Mouse (Mus musculus): Measurements from ENCODE around the gene Efcab3. TPM values are rescaled to one million over a fixed set of nuclear protein-coding genes. Genes with fewer than 3 reads are reported as not detected.

The Efcab3 gene
- polyA plus RNA-seq, 1 experiment, result not detected

GRCm38 (mm10) chr11:105159673-105160360 lies 96.4 kb downstream of the Efcab3 start:
- H3K27me3 ChIP-seq (ENCODE audit: control insufficient read depth, insufficient read depth, low read length), result no peaks in the 10 kb centered on the region
- no peak for DNase-seq
- no peak overlapping the region for H3K4me3 ChIP-seq (ENCODE audit: control insufficient read depth, insufficient read depth, low read length)
- H3K4me1 ChIP-seq (replicated peaks; ENCODE audit: control insufficient read depth, insufficient read depth, low read length), result 0 out of 2 replicates have a peak, but pooled peaks cover 2% of the 10 kb centered on the region
- WGBS, result 86% methylated on average over 6 of the region's 6 CpGs
- H3K36me3 ChIP-seq (ENCODE audit: control insufficient read depth, insufficient read depth, low read length), result no peaks in the 10 kb centered on the region
- no peak for TF ChIP-seq CTCF (IDR thresholded peaks at IDR 0.05; ENCODE audit: borderline replicate concordance, control insufficient read depth, extremely low read depth, insufficient read depth, low read length, poor library complexity)
- no peak for TF ChIP-seq POLR2A (IDR thresholded peaks at IDR 0.05; ENCODE audit: control insufficient read depth, extremely low read depth, insufficient read depth, low read length, poor library complexity)
- no peak overlapping the region for H3K27ac ChIP-seq (ENCODE audit: control insufficient read depth, insufficient read depth, low read length)

- H3K4me1 ChIP-seq (replicated peaks; ENCODE audit: control insufficient read depth, insufficient read depth, low read length), result no peaks in the 10 kb centered on the region
- no peaks in the 10 kb centered on the region for H3K36me3 ChIP-seq (ENCODE audit: control insufficient read depth, insufficient read depth, low read length)
- no peak overlapping the region for H3K4me3 ChIP-seq (ENCODE audit: control insufficient read depth, insufficient read depth, low read length)
- TF ChIP-seq CTCF (IDR thresholded peaks at IDR 0.05; ENCODE audit: borderline replicate concordance, control insufficient read depth, extremely low read depth, insufficient read depth, low read length, poor library complexity) (no peak), POLR2A (IDR thresholded peaks at IDR 0.05; ENCODE audit: control insufficient read depth, extremely low read depth, insufficient read depth, low read length, poor library complexity) (no peak)
- DNase-seq, result no peak
- WGBS, result 98% methylated on average over 2 of the region's 2 CpGs
- no peak overlapping the region for H3K27ac ChIP-seq (ENCODE audit: control insufficient read depth, insufficient read depth, low read length)
- H3K27me3 ChIP-seq (ENCODE audit: control insufficient read depth, insufficient read depth, low read length), result no peaks in the 10 kb centered on the region
Observed at GRCm38 (mm10) chr11:105161411-105161810, 98.0 kb downstream of the Efcab3 start.

GRCm38 (mm10) chr11:105164516-105165510 lies 101.4 kb downstream of the Efcab3 start:
- DNase-seq, result no peak
- H3K4me3 ChIP-seq (ENCODE audit: control insufficient read depth, insufficient read depth, low read length), result no peak overlapping the region

GRCm38 (mm10) chr11:105166780-105167179 lies 103.4 kb downstream of the Efcab3 start:
- no peaks in the 10 kb centered on the region for H3K36me3 ChIP-seq (ENCODE audit: control insufficient read depth, insufficient read depth, low read length)
- 93% methylated on average over 10 of the region's 10 CpGs for WGBS
- no peak for DNase-seq
- H3K27me3 ChIP-seq (ENCODE audit: control insufficient read depth, insufficient read depth, low read length), result no peaks in the 10 kb centered on the region
- no peaks in the 10 kb centered on the region for H3K4me1 ChIP-seq (replicated peaks; ENCODE audit: control insufficient read depth, insufficient read depth, low read length)
- TF ChIP-seq CTCF (IDR thresholded peaks at IDR 0.05; ENCODE audit: borderline replicate concordance, control insufficient read depth, extremely low read depth, insufficient read depth, low read length, poor library complexity), result no peak
- no peak for TF ChIP-seq POLR2A (IDR thresholded peaks at IDR 0.05; ENCODE audit: control insufficient read depth, extremely low read depth, insufficient read depth, low read length, poor library complexity)
- no peak overlapping the region for H3K4me3 ChIP-seq (ENCODE audit: control insufficient read depth, insufficient read depth, low read length)
- no peak overlapping the region for H3K27ac ChIP-seq (ENCODE audit: control insufficient read depth, insufficient read depth, low read length)

More at GRCm38 (mm10) chr11:105164516-105165510, 101.4 kb downstream of the Efcab3 start:
- no peaks in the 10 kb centered on the region for H3K36me3 ChIP-seq (ENCODE audit: control insufficient read depth, insufficient read depth, low read length)
- H3K27me3 ChIP-seq (ENCODE audit: control insufficient read depth, insufficient read depth, low read length), result no peaks in the 10 kb centered on the region
- no peaks in the 10 kb centered on the region for H3K4me1 ChIP-seq (replicated peaks; ENCODE audit: control insufficient read depth, insufficient read depth, low read length)
- TF ChIP-seq POLR2A (IDR thresholded peaks at IDR 0.05; ENCODE audit: control insufficient read depth, extremely low read depth, insufficient read depth, low read length, poor library complexity), result no peak
- no peak for TF ChIP-seq CTCF (IDR thresholded peaks at IDR 0.05; ENCODE audit: borderline replicate concordance, control insufficient read depth, extremely low read depth, insufficient read depth, low read length, poor library complexity)
- WGBS, result 88% methylated on average over 69 of the region's 69 CpGs
- H3K27ac ChIP-seq (ENCODE audit: control insufficient read depth, insufficient read depth, low read length), result no peak overlapping the region

Other genes starting within 250 kb of the Efcab3 start
- gene Mettl2, start 62.8 kb downstream of the Efcab3 start, polyA plus RNA-seq (2012; rRNA removed), result 20.2 and 20.4 TPM in 2 replicates
- not detected in 2 replicates for gene Gm10842, start 83.3 kb downstream of the Efcab3 start, polyA plus RNA-seq (2012; rRNA removed)
- 28.6 and 31.6 TPM in 2 replicates for gene Tlk2, start 115.2 kb downstream of the Efcab3 start, polyA plus RNA-seq (2012; rRNA removed)
- gene Mrc2, start 229.1 kb downstream of the Efcab3 start, polyA plus RNA-seq (2012; rRNA removed), result 3.6 and 4.6 TPM in 2 replicates

Data from thymus, adult 2 months (tissue).